Mouse (Mus musculus): Measurements from ENCODE around the gene Slk. TPM values are rescaled to one million over a fixed set of nuclear protein-coding genes. Genes with fewer than 3 reads are reported as not detected.
A peak's percentile ranks its signal among the peaks of the same experiment; 100 is the strongest.

Gene Slk
- total and polyA plus RNA-seq, 2 experiments from 2014 or later, result 17.7 to 45.8 TPM

- H3K4me3 ChIP-seq (ENCODE audit: low read depth, low read length), result peak within 1 kb of the TSS; percentile 55
- no peaks in the 10 kb centered on the region for H3K9me3 ChIP-seq (replicated peaks; ENCODE audit: control insufficient read depth, low read length)
- peak; percentile 22 for ATAC-seq (ENCODE audit: insufficient read depth, low read depth)
- H3K9ac ChIP-seq (replicated peaks; ENCODE audit: low read depth, low read length), result peak within 1 kb of the TSS; percentile 68
- no peak for DNase-seq (ENCODE audit: low spot score)
- 4% methylated on average over 10 of the region's 10 CpGs for WGBS
- TF ChIP-seq EP300 (IDR thresholded peaks at IDR 0.05; ENCODE audit: low read depth), result no peak
- no peak for TF ChIP-seq CTCF (IDR thresholded peaks at IDR 0.05; ENCODE audit: low read depth)
- H3K4me2 ChIP-seq (ENCODE audit: low read depth, low read length), result peak within 1 kb of the TSS; percentile 78
- H3K36me3 ChIP-seq (replicated peaks; ENCODE audit: control insufficient read depth, insufficient read depth, low read length), result peaks cover 5% of the 10 kb centered on the region; the same call in 1 of the 2 replicates
- peak within 1 kb of the TSS; percentile 99 for H3K27ac ChIP-seq (ENCODE audit: low read depth)
- no peaks in the 10 kb centered on the region for H3K27me3 ChIP-seq (ENCODE audit: control insufficient read depth, insufficient read depth, low read length)
- H3K4me1 ChIP-seq (ENCODE audit: control insufficient read depth, insufficient read depth), result peaks cover 34% of the 10 kb centered on the region
These were observed 42.1 kb upstream of the Slk start, which contains the start of gene Stn1 for GRCm38 (mm10) chr19:47537300-47537792. TSS of gene Stn1 (minus strand) at chr19:47537507.

- Histone ChIP-seq H3K4me2 (ENCODE audit: low read depth, low read length) (peak overlapping the region; percentile 78), H3K27me3 (ENCODE audit: control insufficient read depth, insufficient read depth, low read length) (no peaks in the 10 kb centered on the region), H3K4me3 (ENCODE audit: low read depth, low read length) (peak overlapping the region; percentile 55), H3K27ac (ENCODE audit: low read depth) (peak overlapping the region; percentile 99), H3K36me3 (replicated peaks; ENCODE audit: control insufficient read depth, insufficient read depth, low read length) (peaks cover 5% of the 10 kb centered on the region; the same call in 1 of the 2 replicates), H3K9ac (replicated peaks; ENCODE audit: low read depth, low read length) (peak overlapping the region; percentile 62), H3K9me3 (replicated peaks; ENCODE audit: control insufficient read depth, low read length) (no peaks in the 10 kb centered on the region), H3K4me1 (ENCODE audit: control insufficient read depth, insufficient read depth) (peaks cover 34% of the 10 kb centered on the region)
- no peak for TF ChIP-seq EP300 (IDR thresholded peaks at IDR 0.05; ENCODE audit: low read depth)
- TF ChIP-seq CTCF (IDR thresholded peaks at IDR 0.05; ENCODE audit: low read depth), result no peak
- WGBS, result 13% methylated on average over 6 of the region's 6 CpGs
- peak; percentile 70 for ATAC-seq (ENCODE audit: insufficient read depth, low read depth)
- DNase-seq (ENCODE audit: low spot score), result peak; percentile 94
These were observed 41.6 kb upstream of the Slk start for GRCm38 (mm10) chr19:47537879-47538278.

- WGBS, result 4% methylated on average over 6 of the region's 6 CpGs
- H3K4me3 ChIP-seq (ENCODE audit: low read depth, low read length), result no peak overlapping the region
- H3K4me2 ChIP-seq (ENCODE audit: low read depth, low read length), result peak overlapping the region; percentile 78; the same call in 1 of the 2 replicates
- H3K9ac ChIP-seq (replicated peaks; ENCODE audit: low read depth, low read length), result 0 out of 2 replicates have a peak overlapping the region, but pooled peaks have one; percentile 62
- H3K4me1 ChIP-seq (ENCODE audit: control insufficient read depth, insufficient read depth), result peaks cover 34% of the 10 kb centered on the region
- no peaks in the 10 kb centered on the region for H3K27me3 ChIP-seq (ENCODE audit: control insufficient read depth, insufficient read depth, low read length)
- no peaks in the 10 kb centered on the region for H3K36me3 ChIP-seq (replicated peaks; ENCODE audit: control insufficient read depth, insufficient read depth, low read length)
- TF ChIP-seq EP300 (IDR thresholded peaks at IDR 0.05; ENCODE audit: low read depth) (no peak), CTCF (IDR thresholded peaks at IDR 0.05; ENCODE audit: low read depth) (no peak)
- peak; percentile 75 for DNase-seq (ENCODE audit: low spot score)
- peak; percentile 36; the same call in 1 of the 2 replicates for ATAC-seq (ENCODE audit: insufficient read depth, low read depth)
- peak overlapping the region; percentile 99 for H3K27ac ChIP-seq (ENCODE audit: low read depth)
- no peaks in the 10 kb centered on the region for H3K9me3 ChIP-seq (replicated peaks; ENCODE audit: control insufficient read depth, low read length)
These were observed 40.7 kb upstream of the Slk start for GRCm38 (mm10) chr19:47538801-47539200.

- no peak for TF ChIP-seq CTCF (IDR thresholded peaks at IDR 0.05; ENCODE audit: low read depth)
- no peak for TF ChIP-seq EP300 (IDR thresholded peaks at IDR 0.05; ENCODE audit: low read depth)
These were observed 37.0 kb upstream of the Slk start for GRCm38 (mm10) chr19:47542441-47542840.

GRCm38 (mm10) chr19:47545055-47545454 is 34.4 kb upstream of the Slk start:
- H3K27ac ChIP-seq (ENCODE audit: low read depth), result no peak overlapping the region
- WGBS, result 78% methylated on average over 3 of the region's 3 CpGs
- ATAC-seq (ENCODE audit: insufficient read depth, low read depth) (no peak), DNase-seq (ENCODE audit: low spot score) (no peak)
- TF ChIP-seq CTCF (IDR thresholded peaks at IDR 0.05; ENCODE audit: low read depth) (no peak), EP300 (IDR thresholded peaks at IDR 0.05; ENCODE audit: low read depth) (no peak)
- no peaks in the 10 kb centered on the region for H3K36me3 ChIP-seq (replicated peaks; ENCODE audit: control insufficient read depth, insufficient read depth, low read length)
- H3K4me3 ChIP-seq (ENCODE audit: low read depth, low read length), result no peak overlapping the region
- H3K27me3 ChIP-seq (ENCODE audit: control insufficient read depth, insufficient read depth, low read length), result no peaks in the 10 kb centered on the region
- no peaks in the 10 kb centered on the region for H3K9me3 ChIP-seq (replicated peaks; ENCODE audit: control insufficient read depth, low read length)
- no peak overlapping the region for H3K9ac ChIP-seq (replicated peaks; ENCODE audit: low read depth, low read length)
- no peak overlapping the region for H3K4me2 ChIP-seq (ENCODE audit: low read depth, low read length)
- no peaks in the 10 kb centered on the region for H3K4me1 ChIP-seq (ENCODE audit: control insufficient read depth, insufficient read depth)

More at GRCm38 (mm10) chr19:47542441-47542840, 37.0 kb upstream of the Slk start:
- Histone ChIP-seq H3K27ac (ENCODE audit: low read depth) (peak overlapping the region; percentile 66), H3K4me3 (ENCODE audit: low read depth, low read length) (no peak overlapping the region), H3K4me1 (ENCODE audit: control insufficient read depth, insufficient read depth) (peaks cover 17% of the 10 kb centered on the region), H3K9ac (replicated peaks; ENCODE audit: low read depth, low read length) (peak overlapping the region; percentile 25; the same call in 1 of the 2 replicates), H3K36me3 (replicated peaks; ENCODE audit: control insufficient read depth, insufficient read depth, low read length) (no peaks in the 10 kb centered on the region), H3K4me2 (ENCODE audit: low read depth, low read length) (no peak overlapping the region), H3K9me3 (replicated peaks; ENCODE audit: control insufficient read depth, low read length) (no peaks in the 10 kb centered on the region), H3K27me3 (ENCODE audit: control insufficient read depth, insufficient read depth, low read length) (no peaks in the 10 kb centered on the region)
- DNase-seq (ENCODE audit: low spot score) (no peak), ATAC-seq (ENCODE audit: insufficient read depth, low read depth) (no peak)
- WGBS, result 36% methylated on average over 7 of the region's 7 CpGs

GRCm38 (mm10) chr19:47545528-47545927 is 34.0 kb upstream of the Slk start:
- Histone ChIP-seq H3K4me3 (ENCODE audit: low read depth, low read length) (no peak overlapping the region), H3K27ac (ENCODE audit: low read depth) (no peak overlapping the region), H3K9ac (replicated peaks; ENCODE audit: low read depth, low read length) (no peak overlapping the region), H3K27me3 (ENCODE audit: control insufficient read depth, insufficient read depth, low read length) (no peaks in the 10 kb centered on the region), H3K4me2 (ENCODE audit: low read depth, low read length) (no peak overlapping the region), H3K36me3 (replicated peaks; ENCODE audit: control insufficient read depth, insufficient read depth, low read length) (no peaks in the 10 kb centered on the region), H3K4me1 (ENCODE audit: control insufficient read depth, insufficient read depth) (no peaks in the 10 kb centered on the region), H3K9me3 (replicated peaks; ENCODE audit: control insufficient read depth, low read length) (0 out of 2 replicates have a peak, but pooled peaks cover 3% of the 10 kb centered on the region)
- DNase-seq (ENCODE audit: low spot score) (no peak), ATAC-seq (ENCODE audit: insufficient read depth, low read depth) (no peak)
- TF ChIP-seq EP300 (IDR thresholded peaks at IDR 0.05; ENCODE audit: low read depth) (no peak), CTCF (IDR thresholded peaks at IDR 0.05; ENCODE audit: low read depth) (no peak)

Measured in heart, postnatal 0 days (tissue).